Comparison of ENCODE assay signal across 30 mouse cellular contexts in the genomic region with DNA sequence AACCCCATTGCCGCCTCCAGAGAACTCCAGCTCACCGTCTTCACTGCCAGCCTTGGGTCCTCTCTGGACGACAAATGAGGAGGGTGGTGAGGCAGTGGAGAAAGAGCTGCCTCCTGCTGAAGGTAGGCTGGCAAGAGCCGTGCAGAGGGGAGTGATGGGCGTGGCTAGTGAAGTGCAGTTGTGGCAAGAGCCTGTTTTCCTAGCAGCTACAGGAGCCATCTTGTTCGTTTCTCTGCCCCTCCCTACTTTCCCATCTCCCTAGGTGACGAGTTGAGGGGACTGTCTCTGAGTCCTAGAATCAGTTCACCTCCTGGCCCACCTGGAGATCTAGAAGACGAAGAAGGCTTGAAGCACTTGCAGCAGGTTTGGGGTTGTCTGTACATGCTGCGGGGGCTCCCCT. TPM values are rescaled to one million over a fixed set of nuclear protein-coding genes. Genes with fewer than 3 reads are reported as not detected.
"Had no signal": no experiment of that assay in that cellular context is flagged by ENCODE, and none has a peak within 500 bp of the region (broad histone marks: within the 10 kb centered on the region; RNA-seq: fewer than 3 reads in every experiment).

No protein-coding gene starts in this region.

- DNase-seq: kidney, adult 11 months; kidney, adult 8-10 months; kidney, postnatal 10 days; kidney, postnatal 36 days; layer of hippocampus, postnatal 36 days; left cerebral cortex, postnatal 4 days; liver, postnatal 0 days; right cerebral cortex, adult 18-20 months; right cerebral cortex, postnatal 14 days; spleen, adult 18-20 months; thymus, adult 18-20 months; thymus, postnatal 36 days had no signal

- H3K27me3 ChIP-seq: kidney, embryonic 15.5 days; limb, embryonic 12.5 days; limb, embryonic 15.5 days; lung, embryonic 15.5 days; midbrain, embryonic 12.5 days; midbrain, embryonic 15.5 days; neural tube, embryonic 12.5 days; neural tube, embryonic 15.5 days; stomach, embryonic 15.5 days had no signal

- H3K27ac ChIP-seq: kidney, embryonic 15.5 days; left cerebral cortex, adult 2 months; limb, embryonic 12.5 days; limb, embryonic 15.5 days; liver, embryonic 14.5 days; lung, embryonic 15.5 days; macrophage; midbrain, embryonic 15.5 days; neural tube, embryonic 12.5 days; neural tube, embryonic 15.5 days; stomach, embryonic 15.5 days had no signal

- H3K9ac ChIP-seq: kidney, embryonic 15.5 days; limb, embryonic 12.5 days; limb, embryonic 15.5 days; liver, embryonic 14.5 days; liver, postnatal 0 days; lung, embryonic 15.5 days; midbrain, embryonic 12.5 days; midbrain, embryonic 15.5 days; neural tube, embryonic 15.5 days; stomach, embryonic 15.5 days had no signal

- H3K4me3 ChIP-seq: kidney, embryonic 15.5 days; left cerebral cortex, adult 2 months; limb, embryonic 12.5 days; limb, embryonic 15.5 days; lung, embryonic 15.5 days; midbrain, embryonic 12.5 days; midbrain, embryonic 15.5 days; neural tube, embryonic 12.5 days; neural tube, embryonic 15.5 days; stomach, embryonic 15.5 days had no signal

RNA-seq across cellular contexts. Expression of a gene that starts 11.2 kb away (rescaled TPM):
- total RNA-seq: layer of hippocampus, adult 8-10 months; layer of hippocampus, postnatal 10 days; layer of hippocampus, postnatal 36 days; left cerebral cortex, adult 2 months; left cerebral cortex, postnatal 10 days; left cerebral cortex, postnatal 4 days; megakaryocyte, adult 5-6 weeks had no signal
- polyA plus RNA-seq: limb, embryonic 15.5 days; macrophage; midbrain, embryonic 12.5 days; midbrain, embryonic 15.5 days; neural tube, embryonic 12.5 days; neural tube, embryonic 15.5 days; stomach, embryonic 15.5 days; testis, adult 2 months; urinary bladder, adult 2 months had no signal

RNA-seq across cellular contexts. Expression of a gene that starts 31.5 kb away (rescaled TPM):
- total RNA-seq: megakaryocyte, adult 5-6 weeks had no signal
- polyA plus RNA-seq: liver, embryonic 14.5 days; liver, postnatal 0 days; macrophage had no signal
